Mouse (Mus musculus): ENCODE results near the gene Gnrhr. TPM values are rescaled to one million over a fixed set of nuclear protein-coding genes. Genes with fewer than 3 reads are reported as not detected.

Gnrhr gene
- not detected for polyA plus RNA-seq (2014; fragmentation: Illumina TruSeq; extraction: RNeasy Lipid Tissue Mini Kit (QIAGEN cat#74804); ENCODE audit: insufficient read depth, low read depth, low replicate concordance)

DNA sequence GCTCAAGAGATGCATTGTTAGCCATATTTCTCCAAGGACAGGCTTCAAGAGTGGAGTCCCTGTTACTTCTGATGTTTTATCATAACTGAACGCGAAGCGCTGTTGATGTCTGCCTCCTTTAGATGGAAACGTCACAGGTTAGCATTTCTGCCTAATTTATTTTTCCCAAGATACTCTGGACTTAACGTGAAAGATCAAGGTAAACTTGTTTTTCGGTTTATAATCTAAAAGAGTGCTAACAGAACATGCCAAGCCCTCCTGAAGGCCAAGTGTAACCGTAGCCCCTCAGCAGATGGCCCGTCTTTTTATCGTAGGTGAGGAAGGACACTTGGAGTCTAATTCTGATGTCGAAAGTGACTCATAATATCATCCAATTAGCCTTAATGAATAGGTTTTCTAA is at the start of gene Gnrhr:
Gene Gnrhr (minus strand): TSS at position 101 of the 400 bp plus-strand sequence.

DNA sequence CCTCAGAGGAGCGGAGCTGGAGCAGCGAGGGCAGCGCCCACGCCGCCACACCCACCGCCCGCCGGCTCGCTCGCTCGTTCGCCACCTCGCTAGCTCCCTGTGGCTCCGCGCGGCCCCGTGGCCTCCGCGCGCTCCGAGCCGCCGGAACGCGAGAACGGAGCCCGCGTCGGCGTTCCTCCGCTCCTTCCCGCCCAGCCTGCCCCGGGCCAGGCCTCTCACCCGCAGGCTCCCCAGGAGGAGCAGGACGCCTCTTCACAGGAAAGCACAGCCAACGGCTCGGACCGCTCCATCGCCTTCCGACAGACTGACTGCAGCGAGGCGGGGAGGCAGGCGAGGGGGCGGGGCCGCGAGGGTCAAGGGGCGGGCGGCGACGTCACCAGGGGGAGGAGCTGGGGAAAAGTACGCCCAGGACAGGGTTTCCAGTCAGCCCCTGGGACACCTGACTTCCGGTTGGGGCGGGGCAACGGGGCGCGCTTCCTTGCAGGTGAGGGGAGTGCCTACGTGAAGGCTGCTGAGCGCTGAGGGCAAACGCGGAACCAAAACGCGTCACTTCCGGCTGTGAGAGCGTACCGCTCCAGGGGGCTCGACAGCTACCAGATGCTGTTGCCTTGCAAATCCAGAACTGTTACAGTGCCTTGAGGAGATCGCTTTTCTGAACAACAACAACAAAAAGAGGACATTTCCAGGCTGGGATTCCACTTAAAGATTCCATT is 25.1 kb downstream of the Gnrhr start, which contains the start of gene Uba6:
Gene Uba6 (minus strand): TSS at position 355 of the 713 bp plus-strand sequence.

Other genes starting within 250 kb of the Gnrhr start
- 4.2 TPM for gene Cenpc1, start 132.3 kb downstream of the Gnrhr start, polyA plus RNA-seq (2014; fragmentation: Illumina TruSeq; extraction: RNeasy Lipid Tissue Mini Kit (QIAGEN cat#74804); ENCODE audit: insufficient read depth, low read depth, low replicate concordance)
- gene Stap1, start 126.2 kb downstream of the Gnrhr start, polyA plus RNA-seq (2014; fragmentation: Illumina TruSeq; extraction: RNeasy Lipid Tissue Mini Kit (QIAGEN cat#74804); ENCODE audit: insufficient read depth, low read depth, low replicate concordance): 5.1 TPM
- 2.8 TPM for gene Uba6, start 25.1 kb downstream of the Gnrhr start, polyA plus RNA-seq (2014; fragmentation: Illumina TruSeq; extraction: RNeasy Lipid Tissue Mini Kit (QIAGEN cat#74804); ENCODE audit: insufficient read depth, low read depth, low replicate concordance)
- not detected for gene Tmprss11c, start 91.4 kb upstream of the Gnrhr start, polyA plus RNA-seq (2014; fragmentation: Illumina TruSeq; extraction: RNeasy Lipid Tissue Mini Kit (QIAGEN cat#74804); ENCODE audit: insufficient read depth, low read depth, low replicate concordance)
- not detected for gene Tmprss11d, start 175.5 kb upstream of the Gnrhr start, polyA plus RNA-seq (2014; fragmentation: Illumina TruSeq; extraction: RNeasy Lipid Tissue Mini Kit (QIAGEN cat#74804); ENCODE audit: insufficient read depth, low read depth, low replicate concordance)

All from lung, adult 10 weeks (tissue).